Mouse (Mus musculus) lung, embryonic 14.5 days (tissue): ENCODE measurements around the gene Nlrx1. TPM values are rescaled to one million over a fixed set of nuclear protein-coding genes. Genes with fewer than 3 reads are reported as not detected.

Experiments
- ATAC-seq: fragments of 200-750 bp; cut with Nextera tagmentation; 2 replicates; pipeline ENCODE4 v1.8.0; 2017; ENCODE audit warnings: mild to moderate bottlenecking, moderate TSS enrichment, moderate library complexity; ENCODE audit not compliant: insufficient read depth
- DNase-seq: peaks from one replicate; pipeline ENCODE4 v3.0.0-alpha.2; 2015
- H3K27ac ChIP-seq: fragments of 300-500 bp; sonication (generic); 2 replicates; pipeline ENCODE4 v1.5.1; 2014; ENCODE audit warnings: low read depth, mild to moderate bottlenecking, moderate library complexity
- H3K27me3 ChIP-seq: fragments of 300-500 bp; sonication (generic); 2 replicates; pipeline ENCODE4 v1.6.1; 2014; ENCODE audit warnings: low read length, control low read depth; ENCODE audit not compliant: insufficient read depth
- H3K36me3 ChIP-seq: fragments of 300-500 bp; sonication (generic); 2 replicates; pipeline ENCODE4 v1.6.1; 2014; ENCODE audit warnings: control low read depth; ENCODE audit not compliant: insufficient read depth
- H3K4me1 ChIP-seq: fragments of 300-500 bp; sonication (generic); 2 replicates; pipeline ENCODE4 v1.6.1; 2014; ENCODE audit warnings: antibody characterized with exemption, control low read depth; ENCODE audit not compliant: insufficient read depth
- H3K4me2 ChIP-seq: fragments of 300-500 bp; sonication (generic); 2 replicates; pipeline ENCODE4 v1.6.1; 2014; ENCODE audit warnings: mild to moderate bottlenecking
- H3K4me3 ChIP-seq: fragments of 300-500 bp; sonication (generic); 2 replicates; pipeline ENCODE4 v1.5.1; 2014; ENCODE audit warnings: low read depth, low read length
- H3K9ac ChIP-seq: fragments of 300-500 bp; sonication (generic); 2 replicates; pipeline ENCODE4 v1.6.1; 2014
- H3K9me3 ChIP-seq: fragments of 300-500 bp; sonication (generic); 2 replicates; pipeline ENCODE4 v1.6.1; 2016; ENCODE audit warnings: low read depth, low read length, control low read depth
- CTCF ChIP-seq: IDR thresholded peaks from 2 replicates; pipeline ENCODE4 v1.5.1; 2016; ENCODE audit warnings: antibody characterized with exemption, low read depth
- WGBS: fragments of 180-500 bp; shearing (Covaris S2); extraction: QIAGEN DNeasy Blood & Tissue Kit; methylation state at CpG from one replicate; pipeline ENCODE4 v1.1.7; 2014; 5-methylcytosine and 5-hydroxymethylcytosine counted together
- polyA plus RNA-seq: library from polyadenylated mRNA; unstranded; fragments of >200 nt; fragmentation: Nextera tagmentation; extraction: Ambion mirVana; gene quantifications from 2 replicates; pipeline ENCODE4 v1.2.1, GENCODE M21; 2014

Nlrx1 gene
- polyA plus RNA-seq, 1 experiment from 2014 or later: 9.2 TPM

DNA sequence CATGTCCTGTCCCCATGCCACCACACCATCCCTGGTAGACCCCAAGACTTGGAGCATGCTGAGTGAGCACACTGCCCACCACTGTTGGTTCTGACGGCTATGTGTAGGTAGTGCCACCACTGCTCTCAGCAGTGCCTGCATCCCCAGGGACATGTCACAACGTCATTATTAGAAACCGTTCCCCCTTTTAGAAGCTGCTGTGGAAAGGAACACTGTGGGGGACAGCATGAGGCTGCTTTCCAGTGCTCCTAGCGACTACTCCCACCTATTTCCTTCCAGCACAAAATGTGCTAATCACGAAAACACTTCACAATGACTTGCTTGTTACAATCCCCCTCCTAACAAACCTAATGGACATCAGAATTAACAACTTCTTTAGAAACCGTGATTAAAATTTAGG is 42.4 kb downstream of the Nlrx1 start:
- Histone ChIP-seq H3K4me3 (no peak overlapping the region), H3K36me3 (no peaks in the 10 kb centered on the region), H3K27ac (no peak overlapping the region), H3K4me2 (no peak overlapping the region), H3K9ac (no peak overlapping the region), H3K27me3 (no peaks in the 10 kb centered on the region), H3K4me1 (no peaks in the 10 kb centered on the region), H3K9me3 (no peaks in the 10 kb centered on the region)
- DNase-seq (no peak), ATAC-seq (no peak)
- WGBS: 80% methylated on average over 6 of the region's 6 CpGs
- no peak for TF ChIP-seq CTCF

DNA sequence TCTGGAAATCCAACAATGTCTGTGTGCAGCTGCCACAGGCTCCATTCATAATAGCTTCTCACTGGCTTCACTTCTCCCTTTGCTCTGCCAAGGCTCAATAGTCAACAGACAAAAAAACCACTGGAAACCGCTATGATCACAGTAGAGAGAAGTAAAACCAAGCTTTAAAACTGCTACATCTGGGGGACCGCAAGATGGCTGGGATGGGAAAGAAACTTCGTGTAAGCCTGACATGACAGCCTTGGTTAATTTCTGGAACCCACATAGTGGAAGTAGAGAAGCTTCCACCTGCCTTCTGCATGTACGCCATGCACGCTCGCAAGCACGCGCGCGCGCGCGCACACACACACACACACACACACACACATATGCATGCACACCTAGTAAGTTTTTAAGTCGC is 54.9 kb downstream of the Nlrx1 start:
- H3K27me3 ChIP-seq: no peaks in the 10 kb centered on the region
- DNase-seq: no peak
- WGBS: 96% methylated on average over 14 of the region's 14 CpGs
- no peak overlapping the region for H3K4me2 ChIP-seq
- ATAC-seq: no peak
- no peak overlapping the region for H3K27ac ChIP-seq
- H3K36me3 ChIP-seq: peaks cover 9% of the 10 kb centered on the region; the same call in 1 of the 2 replicates
- no peak for TF ChIP-seq CTCF
- no peaks in the 10 kb centered on the region for H3K4me1 ChIP-seq
- no peak overlapping the region for H3K4me3 ChIP-seq
- H3K9ac ChIP-seq: no peak overlapping the region
- H3K9me3 ChIP-seq: no peaks in the 10 kb centered on the region

DNA sequence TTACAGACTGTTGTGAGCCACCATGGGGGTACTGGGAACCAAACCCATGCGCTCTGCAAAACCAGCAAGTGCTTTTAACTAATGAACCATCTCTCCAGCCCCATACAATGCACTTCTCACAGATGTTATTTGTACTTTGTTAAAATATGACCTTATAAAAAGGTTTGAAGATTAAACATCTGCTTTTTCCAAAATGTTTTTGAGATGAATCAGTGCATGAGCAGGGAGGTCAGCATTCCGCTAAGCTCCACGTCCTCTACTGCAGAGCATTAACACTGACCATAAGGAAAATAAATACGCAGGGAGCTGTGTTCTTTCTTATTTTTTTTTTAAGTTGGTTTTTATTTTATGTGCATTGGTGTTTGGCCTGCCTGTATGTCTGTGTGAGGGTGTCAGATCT is 56.0 kb downstream of the Nlrx1 start:
- WGBS: 91% methylated on average over 4 of the region's 4 CpGs
- H3K9me3 ChIP-seq: no peaks in the 10 kb centered on the region
- ATAC-seq (no peak), DNase-seq (no peak)
- no peak overlapping the region for H3K4me3 ChIP-seq
- peaks cover 9% of the 10 kb centered on the region; the same call in 1 of the 2 replicates for H3K36me3 ChIP-seq
- no peaks in the 10 kb centered on the region for H3K4me1 ChIP-seq
- no peak for TF ChIP-seq CTCF
- H3K27me3 ChIP-seq: no peaks in the 10 kb centered on the region
- no peak overlapping the region for H3K4me2 ChIP-seq
- no peak overlapping the region for H3K9ac ChIP-seq
- H3K27ac ChIP-seq: no peak overlapping the region

DNA sequence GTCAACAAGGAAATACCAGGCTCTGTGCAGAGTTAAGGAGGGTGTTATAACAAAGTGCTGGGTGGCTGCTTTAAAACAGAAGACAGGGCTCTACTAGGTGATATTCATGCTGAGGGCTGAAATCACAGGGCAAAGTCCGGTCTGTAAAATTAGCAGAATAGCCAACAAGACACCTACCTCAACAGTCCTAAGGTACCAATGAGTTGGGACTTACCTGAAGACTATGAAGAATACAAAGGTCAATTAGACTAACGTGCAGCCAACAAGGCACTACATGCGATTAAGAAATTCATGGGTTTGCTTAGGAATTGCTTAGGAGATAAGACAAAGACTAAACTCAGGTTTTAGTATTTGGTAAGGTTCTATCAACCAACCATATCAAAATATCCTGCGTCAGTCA is 59.0 kb downstream of the Nlrx1 start:
- TF ChIP-seq CTCF: no peak
- WGBS: 92% methylated on average over 4 of the region's 4 CpGs
- no peaks in the 10 kb centered on the region for H3K9me3 ChIP-seq
- no peak overlapping the region for H3K4me3 ChIP-seq
- H3K27me3 ChIP-seq: no peaks in the 10 kb centered on the region
- no peak overlapping the region for H3K9ac ChIP-seq
- H3K27ac ChIP-seq: no peak overlapping the region
- ATAC-seq (no peak), DNase-seq (no peak)
- no peaks in the 10 kb centered on the region for H3K4me1 ChIP-seq
- H3K4me2 ChIP-seq: no peak overlapping the region
- peaks cover 9% of the 10 kb centered on the region; the same call in 1 of the 2 replicates for H3K36me3 ChIP-seq

DNA sequence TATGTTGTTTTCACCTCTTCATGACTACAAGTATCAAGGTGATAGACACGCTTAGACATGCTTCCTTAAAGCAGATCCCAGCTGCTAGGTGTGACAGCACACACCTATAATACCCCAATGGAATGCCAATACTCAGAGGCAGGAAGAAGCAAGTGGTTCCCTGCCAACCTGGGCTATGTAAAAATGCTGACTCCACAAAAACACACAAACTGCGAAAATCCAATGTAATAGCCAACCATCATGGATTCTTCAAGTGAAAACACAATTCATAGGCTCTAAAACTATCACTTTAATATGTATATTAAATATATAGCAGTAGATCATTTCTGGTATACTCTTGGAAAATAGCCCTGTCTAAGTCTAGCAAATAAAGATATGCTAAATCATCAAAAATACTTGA is 60.6 kb downstream of the Nlrx1 start:
- Histone ChIP-seq H3K4me2 (no peak overlapping the region), H3K9me3 (no peaks in the 10 kb centered on the region), H3K9ac (no peak overlapping the region), H3K27me3 (no peaks in the 10 kb centered on the region), H3K36me3 (peaks cover 4% of the 10 kb centered on the region; the same call in 1 of the 2 replicates), H3K27ac (no peak overlapping the region), H3K4me3 (no peak overlapping the region), H3K4me1 (no peaks in the 10 kb centered on the region)
- WGBS: 90% methylated on average over 2 of the region's 2 CpGs
- no peak for TF ChIP-seq CTCF
- DNase-seq: no peak
- no peak for ATAC-seq

Other genes with a start within 250 kb of the Nlrx1 start
- 0.46 and 0.70 TPM in 2 replicates for gene Thy1, start 225.2 kb downstream of the Nlrx1 start, polyA plus RNA-seq
- gene Usp2, start 201.6 kb downstream of the Nlrx1 start, polyA plus RNA-seq: 7.5 and 8.8 TPM in 2 replicates
- 0.07 and 0.11 TPM in 2 replicates for gene Mfrp, start 166.9 kb downstream of the Nlrx1 start, polyA plus RNA-seq
- 4.7 and 5.0 TPM in 2 replicates for gene C1qtnf5, start 161.4 kb downstream of the Nlrx1 start, polyA plus RNA-seq
- 0.08 and 0.32 TPM in 2 replicates for gene Gm49380, start 155.1 kb downstream of the Nlrx1 start, polyA plus RNA-seq
- 85.6 and 89.2 TPM in 2 replicates for gene Rnf26, start 155.1 kb downstream of the Nlrx1 start, polyA plus RNA-seq
- 84.9 and 87.7 TPM in 2 replicates for gene Mcam, start 134.1 kb downstream of the Nlrx1 start, polyA plus RNA-seq
- 20.9 and 21.9 TPM in 2 replicates for gene Cbl, start 34.5 kb downstream of the Nlrx1 start, polyA plus RNA-seq
- not detected in 2 replicates for gene Ccdc153, start 27.9 kb downstream of the Nlrx1 start, polyA plus RNA-seq
- gene Pdzd3, start 17.1 kb downstream of the Nlrx1 start, polyA plus RNA-seq: 0.11 and 0.13 TPM in 2 replicates
- 2.4 and 2.7 TPM in 2 replicates for gene Abcg4, start 20.0 kb upstream of the Nlrx1 start, polyA plus RNA-seq
- 19.1 and 20.1 TPM in 2 replicates for gene Hinfp, start 37.1 kb upstream of the Nlrx1 start, polyA plus RNA-seq
- gene C2cd2l, start 51.7 kb upstream of the Nlrx1 start, polyA plus RNA-seq: 6.7 and 8.6 TPM in 2 replicates
- 41.0 and 43.4 TPM in 2 replicates for gene Dpagt1, start 57.4 kb upstream of the Nlrx1 start, polyA plus RNA-seq
- 391 and 419 TPM in 2 replicates for gene H2afx, start 66.1 kb upstream of the Nlrx1 start, polyA plus RNA-seq
- 128 and 131 TPM in 2 replicates for gene Hmbs, start 75.6 kb upstream of the Nlrx1 start, polyA plus RNA-seq
- gene Vps11, start 93.1 kb upstream of the Nlrx1 start, polyA plus RNA-seq: 26.0 and 26.8 TPM in 2 replicates
- gene Hyou1, start 110.9 kb upstream of the Nlrx1 start, polyA plus RNA-seq: 38.4 and 39.7 TPM in 2 replicates
- gene Slc37a4, start 128.3 kb upstream of the Nlrx1 start, polyA plus RNA-seq: 15.5 and 15.8 TPM in 2 replicates
- 2,509 and 2,694 TPM in 2 replicates for gene Rps25, start 138.5 kb upstream of the Nlrx1 start, polyA plus RNA-seq
- 116 and 121 TPM in 2 replicates for gene Trappc4, start 139.0 kb upstream of the Nlrx1 start, polyA plus RNA-seq
- 24.4 and 27.7 TPM in 2 replicates for gene Ccdc84, start 150.0 kb upstream of the Nlrx1 start, polyA plus RNA-seq
- gene Foxr1, start 172.5 kb upstream of the Nlrx1 start, polyA plus RNA-seq: not detected in 2 replicates
- 0.39 and 0.53 TPM in 2 replicates for gene Upk2, start 186.4 kb upstream of the Nlrx1 start, polyA plus RNA-seq
- 16.3 and 17.3 TPM in 2 replicates for gene Bcl9l, start 214.2 kb upstream of the Nlrx1 start, polyA plus RNA-seq